Mouse (Mus musculus) hindbrain, embryonic 10.5 days (tissue): Measurements from ENCODE around the gene Tbcb. TPM values are rescaled to one million over a fixed set of nuclear protein-coding genes. Genes with fewer than 3 reads are reported as not detected.
"Not testable (repeated sequence)": the region's sequence is repeated elsewhere in the genome, so short reads cannot be mapped to it uniquely, and the experiment has no call there.

Source experiments
- DNase-seq: peaks from one replicate; pipeline ENCODE4 v3.0.0-alpha.2; 2017; ENCODE audit warnings: low spot score
- H3K27ac ChIP-seq: fragments of 300-500 bp; sonication (generic); 2 replicates; pipeline ENCODE4 v1.5.1; 2016; ENCODE audit warnings: mild to moderate bottlenecking, moderate library complexity
- H3K27me3 ChIP-seq: fragments of 300-500 bp; sonication (generic); 2 replicates; pipeline ENCODE4 v1.6.1; 2016; ENCODE audit warnings: mild to moderate bottlenecking; ENCODE audit not compliant: poor library complexity, insufficient read depth, severe bottlenecking
- H3K36me3 ChIP-seq: fragments of 300-500 bp; sonication (generic); 2 replicates; pipeline ENCODE4 v1.6.1; 2016; ENCODE audit warnings: mild to moderate bottlenecking, moderate library complexity
- H3K4me1 ChIP-seq: fragments of 300-500 bp; sonication (generic); replicated peaks from 2 replicates; pipeline ENCODE4 v1.6.1; 2016; ENCODE audit warnings: mild to moderate bottlenecking
- H3K4me3 ChIP-seq: fragments of 300-500 bp; sonication (generic); 2 replicates; pipeline ENCODE4 v1.5.1; 2016; ENCODE audit warnings: mild to moderate bottlenecking, moderate library complexity
- H3K9me3 ChIP-seq: fragments of 300-500 bp; sonication (generic); 2 replicates; pipeline ENCODE4 v1.6.1; 2016; ENCODE audit warnings: mild to moderate bottlenecking, moderate library complexity
- WGBS: fragments of 180-500 bp; shearing (Covaris S2); methylation state at CpG from one replicate; pipeline ENCODE4 v1.1.7; 2016; 5-methylcytosine and 5-hydroxymethylcytosine counted together
- polyA plus RNA-seq: library from polyadenylated mRNA; unstranded; fragments of >200 nt; fragmentation: Nextera tagmentation; extraction: Ambion mirVana; gene quantifications from 2 replicates; pipeline ENCODE4 v1.2.1, GENCODE M21; 2016

The Tbcb gene
- polyA plus RNA-seq, 1 experiment from 2014 or later = 312 TPM

DNA sequence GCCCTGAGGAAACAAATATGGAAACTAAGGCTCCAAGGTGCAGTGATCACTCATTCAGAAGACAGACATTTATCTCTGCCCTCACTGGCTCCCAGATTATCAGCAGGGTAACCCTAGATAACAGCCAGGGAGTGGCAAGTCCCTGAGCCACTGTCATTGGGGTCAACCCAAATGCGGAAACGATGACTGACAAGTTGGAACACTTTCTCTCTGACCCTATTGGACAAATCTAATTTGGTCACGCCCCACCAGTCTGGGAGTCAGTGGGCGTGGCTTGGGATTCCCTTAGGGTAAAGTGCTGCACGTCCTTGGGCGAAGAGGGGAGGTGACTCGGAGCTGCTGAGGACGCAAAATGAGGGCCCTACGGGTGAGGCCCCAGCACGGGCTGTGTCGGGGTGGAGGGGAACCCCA lies 48.2 kb downstream of the Tbcb start, which contains the start of gene Cox7a1:
Cox7a1 (plus strand) TSS at position 266 of the 411 bp plus-strand sequence.
- WGBS = under 1% methylated on average over 11 of the region's 11 CpGs
- H3K27ac ChIP-seq = peak within 1 kb of the TSS; percentile 57
- H3K27me3 ChIP-seq = no peaks in the 10 kb centered on the region
- peaks cover 51% of the 10 kb centered on the region for H3K36me3 ChIP-seq
- DNase-seq = peak; percentile 82
- peaks cover 15% of the 10 kb centered on the region for H3K4me1 ChIP-seq
- no peaks in the 10 kb centered on the region for H3K9me3 ChIP-seq
- H3K4me3 ChIP-seq = peak within 1 kb of the TSS; percentile 45

DNA sequence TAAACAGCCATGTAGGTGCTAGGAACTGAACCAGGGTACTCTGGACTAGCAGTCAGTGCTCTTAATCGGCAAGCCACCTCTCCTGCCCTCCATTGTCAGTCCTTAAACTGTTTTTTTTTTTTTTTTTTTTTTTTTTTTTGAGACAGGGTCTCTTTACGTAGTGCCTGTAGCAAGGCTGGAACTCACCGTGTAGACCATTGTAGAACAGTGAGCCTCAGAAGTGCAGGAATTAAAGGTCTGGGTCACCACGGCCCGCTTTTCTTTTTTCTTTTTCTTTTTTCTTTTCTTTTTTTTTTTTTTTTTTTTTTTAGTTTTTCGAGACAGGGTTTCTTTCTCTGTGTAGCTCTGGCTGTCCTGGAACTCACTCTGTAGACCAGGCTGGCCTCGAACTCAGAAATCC lies 48.9 kb downstream of the Tbcb start:
- H3K27ac ChIP-seq, H3K27me3 ChIP-seq, DNase-seq, H3K9me3 ChIP-seq, H3K4me3 ChIP-seq: not testable (repeated sequence)
- peaks cover 51% of the 10 kb centered on the region for H3K36me3 ChIP-seq
- WGBS = 74% methylated on average over 6 of the region's 7 CpGs
- H3K4me1 ChIP-seq = peaks cover 15% of the 10 kb centered on the region

GRCm38 (mm10) chr7:30181929-30182328 lies 50.1 kb downstream of the Tbcb start:
- H3K9me3 ChIP-seq = not testable (repeated sequence)

GRCm38 (mm10) chr7:30181308-30181707 lies 50.8 kb downstream of the Tbcb start:
- no peak overlapping the region for H3K27ac ChIP-seq
- DNase-seq = peak; percentile 70
- no peaks in the 10 kb centered on the region for H3K27me3 ChIP-seq
- H3K4me1 ChIP-seq = peaks cover 15% of the 10 kb centered on the region
- H3K4me3 ChIP-seq = no peak overlapping the region
- H3K9me3 ChIP-seq = no peaks in the 10 kb centered on the region
- 5% methylated on average over 4 of the region's 4 CpGs for WGBS
- H3K36me3 ChIP-seq = peaks cover 49% of the 10 kb centered on the region

More at GRCm38 (mm10) chr7:30181929-30182328, 50.1 kb downstream of the Tbcb start:
- H3K4me3 ChIP-seq, H3K27me3 ChIP-seq, DNase-seq, H3K27ac ChIP-seq: not testable (repeated sequence)
- Histone ChIP-seq H3K4me1 (peaks cover 15% of the 10 kb centered on the region), H3K36me3 (peaks cover 49% of the 10 kb centered on the region)
- 94% methylated on average over 10 of the region's 10 CpGs for WGBS

DNA sequence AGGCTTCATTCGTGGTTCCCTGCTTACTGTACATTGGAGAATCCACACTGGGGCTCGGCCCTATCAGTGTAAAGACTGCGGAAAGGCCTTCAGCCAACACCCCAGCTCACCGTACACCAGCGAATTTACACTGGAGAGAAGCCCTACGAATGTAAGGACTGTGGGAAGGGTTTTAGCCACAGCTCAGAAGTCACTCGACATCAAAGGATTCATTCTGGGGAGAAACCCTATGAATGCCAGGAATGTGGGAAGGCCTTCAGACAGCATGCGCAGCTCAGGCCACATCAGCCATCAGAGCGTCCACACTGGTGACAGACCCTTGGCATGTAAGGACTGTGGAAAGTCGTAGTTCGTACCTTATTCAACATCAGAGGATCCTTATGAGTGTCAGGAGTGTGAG lies 53.8 kb downstream of the Tbcb start:
- Histone ChIP-seq H3K27me3 (no peaks in the 10 kb centered on the region), H3K4me1 (no peaks in the 10 kb centered on the region), H3K27ac (no peak overlapping the region), H3K4me3 (no peak overlapping the region), H3K9me3 (no peaks in the 10 kb centered on the region), H3K36me3 (peaks cover 46% of the 10 kb centered on the region)
- 86% methylated on average over 11 of the region's 11 CpGs for WGBS
- no peak for DNase-seq

GRCm38 (mm10) chr7:30176474-30176873 lies 55.6 kb downstream of the Tbcb start:
- Histone ChIP-seq H3K4me1 (no peaks in the 10 kb centered on the region), H3K27me3 (no peaks in the 10 kb centered on the region), H3K4me3 (no peak overlapping the region), H3K27ac (no peak overlapping the region), H3K9me3 (no peaks in the 10 kb centered on the region), H3K36me3 (peaks cover 50% of the 10 kb centered on the region)
- 86% methylated on average over 12 of the region's 12 CpGs for WGBS
- DNase-seq = no peak

Other genes starting within 250 kb of the Tbcb start
- gene Zfp568, start 248.3 kb downstream of the Tbcb start, polyA plus RNA-seq = 18.0 and 27.0 TPM in 2 replicates
- 3.9 and 5.0 TPM in 2 replicates for gene Zfp14, start 180.9 kb downstream of the Tbcb start, polyA plus RNA-seq
- gene Zfp82, start 159.4 kb downstream of the Tbcb start, polyA plus RNA-seq = 6.9 and 8.2 TPM in 2 replicates
- 1.6 and 1.9 TPM in 2 replicates for gene Gm26920, start 141.9 kb downstream of the Tbcb start, polyA plus RNA-seq
- gene Zfp566, start 141.7 kb downstream of the Tbcb start, polyA plus RNA-seq = 14.5 and 14.9 TPM in 2 replicates
- gene Zfp260, start 137.5 kb downstream of the Tbcb start, polyA plus RNA-seq = 93.1 and 122 TPM in 2 replicates
- gene Zfp382, start 110.3 kb downstream of the Tbcb start, polyA plus RNA-seq = 9.8 and 11.2 TPM in 2 replicates
- gene Zfp146, start 62.5 kb downstream of the Tbcb start, polyA plus RNA-seq = 10.5 and 17.2 TPM in 2 replicates
- gene Cox7a1, start 48.1 kb downstream of the Tbcb start, polyA plus RNA-seq = 3.8 and 8.2 TPM in 2 replicates
- gene Capns1, start 33.5 kb downstream of the Tbcb start, polyA plus RNA-seq = 65.1 and 72.5 TPM in 2 replicates
- gene Polr2i, start 324 bp downstream of the Tbcb start, polyA plus RNA-seq = 167 and 177 TPM in 2 replicates
- not detected in 2 replicates for gene Ovol3, start 3.5 kb upstream of the Tbcb start, polyA plus RNA-seq
- gene Thap8, start 47.8 kb upstream of the Tbcb start, polyA plus RNA-seq = 0.25 and 0.50 TPM in 2 replicates
- gene Wdr62, start 48.1 kb upstream of the Tbcb start, polyA plus RNA-seq = 16.6 and 19.8 TPM in 2 replicates
- gene Clip3, start 59.5 kb upstream of the Tbcb start, polyA plus RNA-seq = 53.4 and 82.3 TPM in 2 replicates
- 93.6 and 117 TPM in 2 replicates for gene Alkbh6, start 76.4 kb upstream of the Tbcb start, polyA plus RNA-seq
- 26.8 and 28.1 TPM in 2 replicates for gene Syne4, start 82.5 kb upstream of the Tbcb start, polyA plus RNA-seq
- 1.6 and 3.7 TPM in 2 replicates for gene E130208F15Rik, start 89.5 kb upstream of the Tbcb start, polyA plus RNA-seq
- gene Sdhaf1, start 91.6 kb upstream of the Tbcb start, polyA plus RNA-seq = 19.6 and 23.1 TPM in 2 replicates
- 5.5 and 7.8 TPM in 2 replicates for gene Lrfn3, start 130.5 kb upstream of the Tbcb start, polyA plus RNA-seq
- 16.9 and 27.9 TPM in 2 replicates for gene Tyrobp, start 181.5 kb upstream of the Tbcb start, polyA plus RNA-seq
- gene Hcst, start 187.6 kb upstream of the Tbcb start, polyA plus RNA-seq = 0.55 and 0.57 TPM in 2 replicates
- 1.5 and 1.7 TPM in 2 replicates for gene Nfkbid, start 189.5 kb upstream of the Tbcb start, polyA plus RNA-seq
- gene Aplp1, start 213.3 kb upstream of the Tbcb start, polyA plus RNA-seq = 69.7 and 184 TPM in 2 replicates
- gene Kirrel2, start 225.4 kb upstream of the Tbcb start, polyA plus RNA-seq = 11.8 and 35.0 TPM in 2 replicates
- gene Nphs1, start 226.0 kb upstream of the Tbcb start, polyA plus RNA-seq = 1.7 and 4.2 TPM in 2 replicates